Mouse (Mus musculus): ENCODE results near the gene Hist1h2af. TPM values are rescaled to one million over a fixed set of nuclear protein-coding genes. Genes with fewer than 3 reads are reported as not detected.
A peak's percentile ranks its signal among the peaks of the same experiment; 100 is the strongest.
"Not testable (repeated sequence)": the region's sequence is repeated elsewhere in the genome, so short reads cannot be mapped to it uniquely, and the experiment has no call there.

The Hist1h2af gene
- polyA plus RNA-seq, 1 experiment from 2014 or later = 9.5 TPM

GRCm38 (mm10) chr13:23530901-23531875 lies 2.5 kb upstream of the Hist1h2af start, which contains the start of gene Hist1h4h:
Gene Hist1h4h (plus strand): TSS chr13:23531050.
- Histone ChIP-seq H3K27ac (peak within 1 kb of the TSS; percentile 92), H3K4me3 (peak within 1 kb of the TSS; percentile 54), H3K4me1 (peaks cover 43% of the 10 kb centered on the region), H3K27me3 (ENCODE audit: poor library complexity, severe bottlenecking) (no peaks in the 10 kb centered on the region), H3K9me3 (no peaks in the 10 kb centered on the region), H3K36me3 (replicated peaks) (no peaks in the 10 kb centered on the region)
- under 1% methylated on average over 62 of the region's 70 CpGs for WGBS
- peak; percentile 97 for DNase-seq (ENCODE audit: extremely low spot score, low spot score)

- Histone ChIP-seq H3K27me3 (ENCODE audit: poor library complexity, severe bottlenecking) (no peaks in the 10 kb centered on the region), H3K4me3 (peak overlapping the region; percentile 54), H3K4me1 (peaks cover 48% of the 10 kb centered on the region), H3K36me3 (replicated peaks) (no peaks in the 10 kb centered on the region), H3K9me3 (no peaks in the 10 kb centered on the region), H3K27ac (peak overlapping the region; percentile 92)
- no peak for DNase-seq (ENCODE audit: extremely low spot score, low spot score)
- 27% methylated on average over 9 of the region's 9 CpGs for WGBS
Observed at GRCm38 (mm10) chr13:23532262-23533075, 1.2 kb upstream of the Hist1h2af start.

GRCm38 (mm10) chr13:23534368-23535131 lies 844 bp downstream of the Hist1h2af start:
- H3K27ac ChIP-seq = peak overlapping the region; percentile 92
- peaks cover 47% of the 10 kb centered on the region for H3K4me1 ChIP-seq
- DNase-seq (ENCODE audit: extremely low spot score, low spot score) = peak; percentile 57
- H3K9me3 ChIP-seq = no peaks in the 10 kb centered on the region
- H3K36me3 ChIP-seq (replicated peaks) = no peaks in the 10 kb centered on the region
- under 1% methylated on average over 15 of the region's 15 CpGs for WGBS
- H3K27me3 ChIP-seq (ENCODE audit: poor library complexity, severe bottlenecking) = no peaks in the 10 kb centered on the region
- peak overlapping the region; percentile 54 for H3K4me3 ChIP-seq

GRCm38 (mm10) chr13:23535137-23536075 lies 1.7 kb downstream of the Hist1h2af start, which contains the start of gene Hist1h3g:
Gene Hist1h3g (plus strand): TSS chr13:23535422.
- H3K4me3 ChIP-seq = peak within 1 kb of the TSS; percentile 54
- H3K27me3 ChIP-seq (ENCODE audit: poor library complexity, severe bottlenecking); H3K9me3 ChIP-seq; H3K36me3 ChIP-seq (replicated peaks): not testable (repeated sequence)
- under 1% methylated on average over 46 of the region's 62 CpGs for WGBS
- DNase-seq (ENCODE audit: extremely low spot score, low spot score) = peak; percentile 90
- peaks cover 43% of the 10 kb centered on the region for H3K4me1 ChIP-seq
- peak within 1 kb of the TSS; percentile 92 for H3K27ac ChIP-seq

GRCm38 (mm10) chr13:23536076-23536822 lies 2.5 kb downstream of the Hist1h2af start:
- Histone ChIP-seq H3K4me3 (peak overlapping the region; percentile 54), H3K36me3 (replicated peaks) (no peaks in the 10 kb centered on the region), H3K27me3 (ENCODE audit: poor library complexity, severe bottlenecking) (no peaks in the 10 kb centered on the region), H3K9me3 (no peaks in the 10 kb centered on the region), H3K27ac (peak overlapping the region; percentile 92), H3K4me1 (peaks cover 43% of the 10 kb centered on the region)
- WGBS = 27% methylated on average over 7 of the region's 7 CpGs
- no peak for DNase-seq (ENCODE audit: extremely low spot score, low spot score)

- Histone ChIP-seq H3K27ac (peak overlapping the region; percentile 92), H3K4me3 (peak overlapping the region; percentile 54), H3K27me3 (ENCODE audit: poor library complexity, severe bottlenecking) (no peaks in the 10 kb centered on the region), H3K9me3 (no peaks in the 10 kb centered on the region), H3K36me3 (replicated peaks) (no peaks in the 10 kb centered on the region), H3K4me1 (peaks cover 43% of the 10 kb centered on the region)
- WGBS = 83% methylated on average over 3 of the region's 3 CpGs
- DNase-seq (ENCODE audit: extremely low spot score, low spot score) = no peak
Observed at GRCm38 (mm10) chr13:23537006-23537710, 3.5 kb downstream of the Hist1h2af start.

GRCm38 (mm10) chr13:23538249-23538648 lies 4.5 kb downstream of the Hist1h2af start:
- WGBS = 85% methylated on average over 5 of the region's 5 CpGs
- Histone ChIP-seq H3K9me3 (no peaks in the 10 kb centered on the region), H3K4me3 (peak overlapping the region; percentile 54; the same call in 1 of the 2 replicates), H3K27me3 (ENCODE audit: poor library complexity, severe bottlenecking) (no peaks in the 10 kb centered on the region), H3K27ac (peak overlapping the region; percentile 92), H3K4me1 (peaks cover 38% of the 10 kb centered on the region), H3K36me3 (replicated peaks) (no peaks in the 10 kb centered on the region)
- no peak for DNase-seq (ENCODE audit: extremely low spot score, low spot score)

GRCm38 (mm10) chr13:23539821-23540220 lies 6.1 kb downstream of the Hist1h2af start:
- 64% methylated on average over 1 of the region's 1 CpGs for WGBS
- not testable (repeated sequence) for H3K36me3 ChIP-seq (replicated peaks); H3K9me3 ChIP-seq; DNase-seq (ENCODE audit: extremely low spot score, low spot score); H3K4me3 ChIP-seq; H3K27ac ChIP-seq; H3K27me3 ChIP-seq (ENCODE audit: poor library complexity, severe bottlenecking)
- peaks cover 36% of the 10 kb centered on the region for H3K4me1 ChIP-seq

- no peak for DNase-seq (ENCODE audit: extremely low spot score, low spot score)
- H3K36me3 ChIP-seq (replicated peaks) = no peaks in the 10 kb centered on the region
- WGBS = 91% methylated on average over 3 of the region's 3 CpGs
- H3K27me3 ChIP-seq (ENCODE audit: poor library complexity, severe bottlenecking) = no peaks in the 10 kb centered on the region
- peak overlapping the region; percentile 57; the same call in 1 of the 2 replicates for H3K4me3 ChIP-seq
- H3K4me1 ChIP-seq = peaks cover 38% of the 10 kb centered on the region
- no peaks in the 10 kb centered on the region for H3K9me3 ChIP-seq
- H3K27ac ChIP-seq = 0 out of 2 replicates have a peak overlapping the region, but pooled peaks have one; percentile 95
Observed at GRCm38 (mm10) chr13:23541497-23541896, 7.8 kb downstream of the Hist1h2af start.

GRCm38 (mm10) chr13:23542225-23542980 lies 8.7 kb downstream of the Hist1h2af start:
- H3K9me3 ChIP-seq; H3K36me3 ChIP-seq (replicated peaks); H3K27me3 ChIP-seq (ENCODE audit: poor library complexity, severe bottlenecking); DNase-seq (ENCODE audit: extremely low spot score, low spot score): not testable (repeated sequence)
- Histone ChIP-seq H3K4me3 (peak overlapping the region; percentile 57), H3K27ac (peak overlapping the region; percentile 95), H3K4me1 (peaks cover 32% of the 10 kb centered on the region)
- WGBS = 6% methylated on average over 3 of the region's 3 CpGs
